Mouse (Mus musculus): ENCODE measurements around the gene Mylk4. TPM values are rescaled to one million over a fixed set of nuclear protein-coding genes. Genes with fewer than 3 reads are reported as not detected.

Gene Mylk4
- total and polyA plus RNA-seq, 3 experiments: 0.04 TPM; not detected in 2

GRCm38 (mm10) chr13:32670782-32671181 lies 113.0 kb downstream of the Mylk4 start:
- no peaks in the 10 kb centered on the region for H3K9me3 ChIP-seq (replicated peaks; ENCODE audit: low read length)
- H3K27me3 ChIP-seq (replicated peaks): no peaks in the 10 kb centered on the region
- no peaks in the 10 kb centered on the region for H3K36me3 ChIP-seq (replicated peaks in 1 of 2; ENCODE audit: control insufficient read depth in 1 of 2, insufficient read depth in 1 of 2, low read length in 1 of 2)
- dilution Hi-C loops (cut with MboI; ENCODE audit: extremely low pct_ligation_motif_present, extremely low pct_unique_long_range_greater_than_20kb, low sequenced_read_pairs): no loop called here
- H3K27ac ChIP-seq (ENCODE audit: insufficient read depth, low read depth): no peak overlapping the region
- no peak for DNase-seq (ENCODE audit: extremely low read depth)
- H3K4me3 ChIP-seq (replicated peaks in 1 of 3; ENCODE audit: low read depth in 2 of 3, low read length in 2 of 3, poor library complexity in 1 of 3): no peak overlapping the region
- no peak overlapping the region for H3K9ac ChIP-seq (ENCODE audit: insufficient read depth, low read depth)
- peaks cover 0 to 7% of the 10 kb centered on the region in 2 experiments; a peak in 2 of 4 replicates for H3K4me1 ChIP-seq (ENCODE audit: control insufficient read depth in 1 of 2, insufficient read depth in 2 of 2)
- TF ChIP-seq TCF12 (IDR thresholded peaks at IDR 0.05; ENCODE audit: low read depth, low read length): no peak
- TF ChIP-seq ZMIZ1 (IDR thresholded peaks at IDR 0.05; ENCODE audit: low read depth, low read length): no peak
- TF ChIP-seq E2F4 (IDR thresholded peaks at IDR 0.05; ENCODE audit: insufficient replicate concordance, low read depth, low read length): no peak
- TF ChIP-seq USF2 (conservative IDR thresholded peaks at IDR 0.05; ENCODE audit: low read depth, low read length): no peak
- no peak for TF ChIP-seq ZKSCAN1 (IDR thresholded peaks at IDR 0.05; ENCODE audit: borderline replicate concordance, low read depth, low read length)
- H3K4me2 ChIP-seq (ENCODE audit: insufficient read depth, low read depth, poor library complexity, severe bottlenecking): no peak overlapping the region
- no peaks in the 10 kb centered on the region for H3K79me2 ChIP-seq (replicated peaks; ENCODE audit: control insufficient read depth, extremely low read depth, insufficient read depth, poor library complexity, severe bottlenecking)
- in situ Hi-C loops (cut with MboI; ENCODE audit: low pct_ligation_motif_present, low pct_unique_long_range_greater_than_20kb, low sequenced_read_pairs): no loop called here

GRCm38 (mm10) chr13:32668296-32668695 lies 115.5 kb downstream of the Mylk4 start:
- H3K9ac ChIP-seq (ENCODE audit: insufficient read depth, low read depth): no peak overlapping the region
- H3K36me3 ChIP-seq (replicated peaks in 1 of 2; ENCODE audit: control insufficient read depth in 1 of 2, insufficient read depth in 1 of 2, low read length in 1 of 2): no peaks in the 10 kb centered on the region
- no peak overlapping the region for H3K4me3 ChIP-seq (replicated peaks in 1 of 3; ENCODE audit: low read depth in 2 of 3, low read length in 2 of 3, poor library complexity in 1 of 3)
- no peak overlapping the region for H3K4me2 ChIP-seq (ENCODE audit: insufficient read depth, low read depth, poor library complexity, severe bottlenecking)
- H3K4me1 ChIP-seq (ENCODE audit: control insufficient read depth in 1 of 2, insufficient read depth in 2 of 2): peaks cover 4 to 15% of the 10 kb centered on the region in 2 experiments; a peak in 3 of 4 replicates
- dilution Hi-C loops (cut with MboI; ENCODE audit: extremely low pct_ligation_motif_present, extremely low pct_unique_long_range_greater_than_20kb, low sequenced_read_pairs) (no loop called here), in situ Hi-C loops (cut with MboI; ENCODE audit: low pct_ligation_motif_present, low pct_unique_long_range_greater_than_20kb, low sequenced_read_pairs) (loop anchor here (10.0 kb wide), 1 partner anchor 63 kb away; no protein-coding TSS in a partner anchor)
- no peaks in the 10 kb centered on the region for H3K9me3 ChIP-seq (replicated peaks; ENCODE audit: low read length)
- H3K27me3 ChIP-seq (replicated peaks): no peaks in the 10 kb centered on the region
- no peak overlapping the region for H3K27ac ChIP-seq (ENCODE audit: insufficient read depth, low read depth)
- no peak for TF ChIP-seq BHLHE40 (IDR thresholded peaks at IDR 0.05; ENCODE audit: low read depth, low read length)
- no peak for TF ChIP-seq TCF12 (IDR thresholded peaks at IDR 0.05; ENCODE audit: low read depth, low read length)
- TF ChIP-seq ZNF384 (IDR thresholded peaks at IDR 0.05; ENCODE audit: low read depth, low read length): no peak
- TF ChIP-seq ZMIZ1 (IDR thresholded peaks at IDR 0.05; ENCODE audit: low read depth, low read length): no peak
- no peak for TF ChIP-seq POLR2AphosphoS2 (IDR thresholded peaks at IDR 0.05; ENCODE audit: low read depth, low read length)
- TF ChIP-seq MEF2A (IDR thresholded peaks at IDR 0.05; ENCODE audit: borderline replicate concordance, low read depth, low read length): no peak
- TF ChIP-seq EP300 (IDR thresholded peaks at IDR 0.05; ENCODE audit: low read length): no peak
- TF ChIP-seq ETS1 (conservative IDR thresholded peaks at IDR 0.05; ENCODE audit: low read depth, low read length): no peak
- TF ChIP-seq UBTF (IDR thresholded peaks at IDR 0.05; ENCODE audit: low read depth, low read length): no peak
- TF ChIP-seq MXI1 (IDR thresholded peaks at IDR 0.05; ENCODE audit: low read depth, low read length): no peak
- no peak for TF ChIP-seq JUND (conservative IDR thresholded peaks at IDR 0.05; ENCODE audit: low read depth, low read length)
- TF ChIP-seq ZC3H11A (IDR thresholded peaks at IDR 0.05; ENCODE audit: low read depth, low read length): no peak
- TF ChIP-seq USF1 (IDR thresholded peaks at IDR 0.05; ENCODE audit: low read depth, low read length): no peak
- no peak for TF ChIP-seq NELFE (IDR thresholded peaks at IDR 0.05; ENCODE audit: low read depth, low read length)
- TF ChIP-seq IRF4 (IDR thresholded peaks at IDR 0.05; ENCODE audit: low read depth, low read length): no peak
- no peaks in the 10 kb centered on the region for H3K79me2 ChIP-seq (replicated peaks; ENCODE audit: control insufficient read depth, extremely low read depth, insufficient read depth, poor library complexity, severe bottlenecking)
- no peak for DNase-seq (ENCODE audit: extremely low read depth)
